Mouse (Mus musculus) brain, adult 2 months (tissue): ENCODE measurements around the gene Aldh2.
"Not testable (repeated sequence)": the region's sequence is repeated elsewhere in the genome, so short reads cannot be mapped to it uniquely, and the experiment has no call there.

Experiments
- DNase-seq: peaks from one replicate; pipeline ENCODE4 v3.0.0; 2011; ENCODE audit warnings: low read depth, low spot score

Gene Aldh2

GRCm38 (mm10) chr5:121547084-121547483 lies 46.5 kb downstream of the Aldh2 start:
- DNase-seq, result no peak

GRCm38 (mm10) chr5:121546530-121546895 lies 47.1 kb downstream of the Aldh2 start:
- DNase-seq, result peak; percentile 67

- peak; percentile 98 for DNase-seq
Measured at GRCm38 (mm10) chr5:121545793-121546529, 47.7 kb downstream of the Aldh2 start, which contains the start of gene Mapkapk5. Mapkapk5 (minus strand) TSS chr5:121545905.

- peak; percentile 27 for DNase-seq
Measured at GRCm38 (mm10) chr5:121544910-121545792, 48.5 kb downstream of the Aldh2 start, which contains the start of the genes Adam1a and Gm42878. Adam1a (minus strand) TSS chr5:121545482. Gm42878 (minus strand) TSS chr5:121545482.

- no peak for DNase-seq
Measured at GRCm38 (mm10) chr5:121543370-121543769, 50.3 kb downstream of the Aldh2 start.

GRCm38 (mm10) chr5:121541235-121541634 lies 52.4 kb downstream of the Aldh2 start:
- DNase-seq, result peak; percentile 42

- DNase-seq, result no peak
Measured at GRCm38 (mm10) chr5:121540066-121540465, 53.6 kb downstream of the Aldh2 start.

GRCm38 (mm10) chr5:121537588-121537987 lies 56.0 kb downstream of the Aldh2 start:
- no peak for DNase-seq

- DNase-seq, result no peak
Measured at GRCm38 (mm10) chr5:121536921-121537555, 56.6 kb downstream of the Aldh2 start.

GRCm38 (mm10) chr5:121535116-121535515 lies 58.5 kb downstream of the Aldh2 start:
- no peak for DNase-seq

GRCm38 (mm10) chr5:121534521-121534920 lies 59.1 kb downstream of the Aldh2 start:
- DNase-seq, result peak; percentile 45

GRCm38 (mm10) chr5:121526961-121527360 lies 66.7 kb downstream of the Aldh2 start:
- DNase-seq, result no peak

GRCm38 (mm10) chr5:121526526-121526925 lies 67.1 kb downstream of the Aldh2 start:
- DNase-seq, result no peak

- no peak for DNase-seq
Measured at GRCm38 (mm10) chr5:121525774-121526450, 67.7 kb downstream of the Aldh2 start.

- DNase-seq, result not testable (repeated sequence)
Measured at GRCm38 (mm10) chr5:121519758-121520157, 73.9 kb downstream of the Aldh2 start.

- DNase-seq, result no peak
Measured at GRCm38 (mm10) chr5:121518983-121519382, 74.6 kb downstream of the Aldh2 start.
